Mouse (Mus musculus): Measurements from ENCODE around the gene Fdx1.
A peak's percentile ranks its signal among the peaks of the same experiment; 100 is the strongest.

Fdx1 gene

GRCm38 (mm10) chr9:51962975-51963701 is at the start of gene Fdx1:
TSS of gene Fdx1 (minus strand) at chr9:51963556.
- DNase-seq (ENCODE audit: low spot score): peak; percentile 81

GRCm38 (mm10) chr9:52012781-52013436 is 49.6 kb upstream of the Fdx1 start:
- no peak for DNase-seq (ENCODE audit: low spot score)

GRCm38 (mm10) chr9:52012311-52012710 is 49.0 kb upstream of the Fdx1 start:
- DNase-seq (ENCODE audit: low spot score): no peak

- DNase-seq (ENCODE audit: low spot score): no peak
These were observed 45.2 kb upstream of the Fdx1 start for GRCm38 (mm10) chr9:52008511-52008910.

GRCm38 (mm10) chr9:52007341-52007740 is 44.0 kb upstream of the Fdx1 start:
- no peak for DNase-seq (ENCODE audit: low spot score)

GRCm38 (mm10) chr9:52003501-52003900 is 40.1 kb upstream of the Fdx1 start:
- DNase-seq (ENCODE audit: low spot score): no peak

- peak; percentile 88 for DNase-seq (ENCODE audit: low spot score)
These were observed 32.2 kb upstream of the Fdx1 start for GRCm38 (mm10) chr9:51995331-51996099.

- DNase-seq (ENCODE audit: low spot score): no peak
These were observed 31.4 kb upstream of the Fdx1 start for GRCm38 (mm10) chr9:51994636-51995260.

GRCm38 (mm10) chr9:51993486-51994275 is 30.3 kb upstream of the Fdx1 start:
- DNase-seq (ENCODE audit: low spot score): no peak

- DNase-seq (ENCODE audit: low spot score): no peak
These were observed 28.0 kb upstream of the Fdx1 start for GRCm38 (mm10) chr9:51991241-51991876.

- peak; percentile 44 for DNase-seq (ENCODE audit: low spot score)
These were observed 27.5 kb upstream of the Fdx1 start for GRCm38 (mm10) chr9:51990828-51991227.

- DNase-seq (ENCODE audit: low spot score): no peak
These were observed 22.2 kb upstream of the Fdx1 start for GRCm38 (mm10) chr9:51985493-51986099.

- no peak for DNase-seq (ENCODE audit: low spot score)
These were observed 17.8 kb upstream of the Fdx1 start for GRCm38 (mm10) chr9:51981131-51981530.

- no peak for DNase-seq (ENCODE audit: low spot score)
These were observed 15.9 kb upstream of the Fdx1 start for GRCm38 (mm10) chr9:51979301-51979700.

- no peak for DNase-seq (ENCODE audit: low spot score)
These were observed 15.3 kb upstream of the Fdx1 start for GRCm38 (mm10) chr9:51978545-51979259.

GRCm38 (mm10) chr9:51977439-51978000 is 14.2 kb upstream of the Fdx1 start:
- DNase-seq (ENCODE audit: low spot score): peak; percentile 56

- DNase-seq (ENCODE audit: low spot score): no peak
These were observed 11.5 kb upstream of the Fdx1 start for GRCm38 (mm10) chr9:51974871-51975270.

GRCm38 (mm10) chr9:51973846-51974245 is 10.5 kb upstream of the Fdx1 start:
- DNase-seq (ENCODE audit: low spot score): no peak

GRCm38 (mm10) chr9:51966373-51966772 is 3.0 kb upstream of the Fdx1 start:
- no peak for DNase-seq (ENCODE audit: low spot score)

GRCm38 (mm10) chr9:51964110-51964509 is 754 bp upstream of the Fdx1 start:
- no peak for DNase-seq (ENCODE audit: low spot score)

Data from yolk sac, embryonic 10.5 days (tissue).